Mouse (Mus musculus): ENCODE measurements at regions not wholly inside any gene's neighbourhood (a gene's known extent, or its start where the extent isn't known, plus 50 kb on each side); places are given as distances from the start of the nearest gene placed in this dataset.

- TF ChIP-seq UBTF (IDR thresholded peaks at IDR 0.05; ENCODE audit: borderline replicate concordance, insufficient read depth, low read depth, low read length) (no peak), MXI1 (IDR thresholded peaks at IDR 0.05; ENCODE audit: low read depth, low read length) (no peak), BHLHE40 (IDR thresholded peaks at IDR 0.05; ENCODE audit: borderline replicate concordance, low read depth, low read length) (no peak), CTCF (IDR thresholded peaks at IDR 0.05 in 2 of 3, conservative IDR thresholded peaks at IDR 0.05 in 1 of 3; ENCODE audit: control insufficient read depth in 1 of 3, insufficient read depth in 1 of 3, low read depth in 2 of 3, low read length in 3 of 3, poor library complexity in 1 of 3, severe bottlenecking in 1 of 3) (no peak)
Observed at GRCm38 (mm10) chr8:113532881-113533280, 102.5 kb upstream of the Mon1b start.
